Mouse (Mus musculus) heart, embryonic 15.5 days (tissue): Measurements from ENCODE around the gene Cyp2b10. TPM values are rescaled to one million over a fixed set of nuclear protein-coding genes. Genes with fewer than 3 reads are reported as not detected.
"Not testable (repeated sequence)": the region's sequence is repeated elsewhere in the genome, so short reads cannot be mapped to it uniquely, and the experiment has no call there.

Experiments used
- ATAC-seq: fragments of 200-750 bp; cut with Nextera tagmentation; replicated peaks from 2 replicates; pipeline ENCODE4 v1.8.0; 2017; ENCODE audit warnings: low read depth, moderate TSS enrichment; ENCODE audit not compliant: insufficient number of reproducible peaks, insufficient read depth, low FRiP score
- H3K27ac ChIP-seq: fragments of 300-500 bp; sonication (generic); 2 replicates; pipeline ENCODE4 v1.5.1; 2015; ENCODE audit warnings: mild to moderate bottlenecking, inconsistent platforms
- H3K27me3 ChIP-seq: fragments of 300-500 bp; sonication (generic); 2 replicates; pipeline ENCODE4 v1.6.1; 2015; ENCODE audit warnings: inconsistent platforms
- H3K36me3 ChIP-seq: fragments of 300-500 bp; sonication (generic); 2 replicates; pipeline ENCODE4 v1.6.1; 2015; ENCODE audit warnings: mild to moderate bottlenecking, inconsistent platforms
- H3K4me1 ChIP-seq: fragments of 300-500 bp; sonication (generic); replicated peaks from 2 replicates; pipeline ENCODE4 v1.6.1; 2015; ENCODE audit warnings: inconsistent platforms
- H3K4me2 ChIP-seq: fragments of 300-500 bp; sonication (generic); 2 replicates; pipeline ENCODE4 v1.6.1; 2015; ENCODE audit warnings: inconsistent platforms, mild to moderate bottlenecking, moderate library complexity
- H3K4me3 ChIP-seq: fragments of 300-500 bp; sonication (generic); 2 replicates; pipeline ENCODE4 v1.5.1; 2015; ENCODE audit warnings: mild to moderate bottlenecking, inconsistent platforms
- H3K9ac ChIP-seq: fragments of 300-500 bp; sonication (generic); 2 replicates; pipeline ENCODE4 v1.6.1; 2015; ENCODE audit warnings: mild to moderate bottlenecking, inconsistent platforms
- H3K9me3 ChIP-seq: fragments of 300-500 bp; sonication (generic); replicated peaks from 2 replicates; pipeline ENCODE4 v1.6.1; 2016; ENCODE audit warnings: inconsistent platforms
- WGBS: fragments of 180-500 bp; shearing (Covaris S2); methylation state at CpG from one replicate; pipeline ENCODE4 v1.1.7; 2015; ENCODE audit warnings: mixed read lengths; 5-methylcytosine and 5-hydroxymethylcytosine counted together
- polyA plus RNA-seq: library from polyadenylated mRNA; unstranded; fragments of >200 nt; fragmentation: Nextera tagmentation; extraction: Ambion mirVana; gene quantifications from 2 replicates; pipeline ENCODE4 v1.2.1, GENCODE M21; 2015

Cyp2b10 gene
- polyA plus RNA-seq, 1 experiment from 2014 or later, result not detected

GRCm38 (mm10) chr7:25916116-25916515 is 18.7 kb downstream of the Cyp2b10 start:
- H3K4me3 ChIP-seq, result no peak overlapping the region
- no peaks in the 10 kb centered on the region for H3K27me3 ChIP-seq
- no peak for ATAC-seq
- 53% methylated on average over 1 of the region's 1 CpGs for WGBS
- no peak overlapping the region for H3K4me2 ChIP-seq
- H3K27ac ChIP-seq, result no peak overlapping the region
- H3K36me3 ChIP-seq, result no peaks in the 10 kb centered on the region
- H3K9ac ChIP-seq, result no peak overlapping the region
- H3K4me1 ChIP-seq, result no peaks in the 10 kb centered on the region
- H3K9me3 ChIP-seq, result no peaks in the 10 kb centered on the region

GRCm38 (mm10) chr7:25917271-25917670 is 19.9 kb downstream of the Cyp2b10 start:
- H3K4me1 ChIP-seq, H3K9ac ChIP-seq, H3K4me3 ChIP-seq, ATAC-seq, H3K27ac ChIP-seq, H3K9me3 ChIP-seq, H3K27me3 ChIP-seq, H3K4me2 ChIP-seq, H3K36me3 ChIP-seq: not testable (repeated sequence)
- 49% methylated on average over 5 of the region's 5 CpGs for WGBS

- WGBS, result 61% methylated on average over 1 of the region's 1 CpGs
- H3K36me3 ChIP-seq, result no peaks in the 10 kb centered on the region
- no peak overlapping the region for H3K4me3 ChIP-seq
- no peak for ATAC-seq
- H3K27me3 ChIP-seq, result no peaks in the 10 kb centered on the region
- no peak overlapping the region for H3K9ac ChIP-seq
- H3K4me2 ChIP-seq, result no peak overlapping the region
- H3K9me3 ChIP-seq, result no peaks in the 10 kb centered on the region
- no peak overlapping the region for H3K27ac ChIP-seq
- no peaks in the 10 kb centered on the region for H3K4me1 ChIP-seq
These were observed 22.0 kb downstream of the Cyp2b10 start for GRCm38 (mm10) chr7:25919467-25919866.

- no peak overlapping the region for H3K9ac ChIP-seq
- H3K36me3 ChIP-seq, result no peaks in the 10 kb centered on the region
- no peak overlapping the region for H3K27ac ChIP-seq
- H3K4me3 ChIP-seq, result no peak overlapping the region
- no peaks in the 10 kb centered on the region for H3K9me3 ChIP-seq
- H3K4me1 ChIP-seq, result no peaks in the 10 kb centered on the region
- WGBS, result 57% methylated on average over 1 of the region's 1 CpGs
- no peak for ATAC-seq
- no peaks in the 10 kb centered on the region for H3K27me3 ChIP-seq
- no peak overlapping the region for H3K4me2 ChIP-seq
These were observed 47.9 kb downstream of the Cyp2b10 start for GRCm38 (mm10) chr7:25945274-25945673.

Other genes with a start within 250 kb of the Cyp2b10 start
- 58.5 and 68.9 TPM in 2 replicates for gene Bckdha, start 238.6 kb upstream of the Cyp2b10 start, polyA plus RNA-seq
- 30.3 and 45.7 TPM in 2 replicates for gene Exosc5, start 238.5 kb upstream of the Cyp2b10 start, polyA plus RNA-seq
- gene Tmem91, start 222.5 kb upstream of the Cyp2b10 start, polyA plus RNA-seq, result 1.8 and 2.2 TPM in 2 replicates
- gene B9d2, start 216.8 kb upstream of the Cyp2b10 start, polyA plus RNA-seq, result 24.5 and 30.9 TPM in 2 replicates
- gene Tgfb1, start 210.6 kb upstream of the Cyp2b10 start, polyA plus RNA-seq, result 3.2 and 4.6 TPM in 2 replicates
- 17.6 and 23.5 TPM in 2 replicates for gene Ccdc97, start 178.5 kb upstream of the Cyp2b10 start, polyA plus RNA-seq
- 35.4 and 39.9 TPM in 2 replicates for gene Hnrnpul1, start 142.9 kb upstream of the Cyp2b10 start, polyA plus RNA-seq
- 49.1 and 65.3 TPM in 2 replicates for gene Axl, start 108.9 kb upstream of the Cyp2b10 start, polyA plus RNA-seq
- 3.3 and 5.1 TPM in 2 replicates for gene Cyp2s1, start 80.7 kb upstream of the Cyp2b10 start, polyA plus RNA-seq
- gene Cyp2b13, start 163.9 kb downstream of the Cyp2b10 start, polyA plus RNA-seq, result not detected in 2 replicates